Mouse (Mus musculus) C2C12 (cell line): ENCODE results near the gene Atxn1. TPM values are rescaled to one million over a fixed set of nuclear protein-coding genes. Genes with fewer than 3 reads are reported as not detected.

Experiments used
- H3K27me3 ChIP-seq: one replicate; pipeline ENCODE4 v1.6.1; 2011; ENCODE audit not compliant: control insufficient read depth, insufficient read depth, insufficient read length
- H3K36me3 ChIP-seq: one replicate; pipeline ENCODE4 v1.6.1; 2011; ENCODE audit not compliant: control insufficient read depth, insufficient read depth
- H3K4me3 ChIP-seq: one replicate; pipeline ENCODE4 v1.5.1; 2011; ENCODE audit warnings: mild to moderate bottlenecking, control low read depth; ENCODE audit not compliant: poor library complexity, insufficient read depth, severe bottlenecking
- H3K79me2 ChIP-seq: one replicate; pipeline ENCODE4 v1.6.1; 2011; ENCODE audit not compliant: control insufficient read depth, insufficient read depth
- H3K79me3 ChIP-seq: one replicate; pipeline ENCODE4 v1.6.1; 2011; ENCODE audit warnings: low read depth, control low read depth
- H3ac ChIP-seq: one replicate; pipeline ENCODE3; 2011; ENCODE audit warnings: low read depth; ENCODE audit not compliant: control insufficient read depth, insufficient read length
- CEBPB ChIP-seq: IDR thresholded peaks from one replicate; pipeline ENCODE4 v1.6.1; 2011; ENCODE audit warnings: low read depth, mild to moderate bottlenecking, control low read depth, moderate library complexity
- CTCF ChIP-seq: IDR thresholded peaks from one replicate; pipeline ENCODE4 v1.5.1; 2011; ENCODE audit not compliant: control insufficient read depth, insufficient read depth, insufficient read length
- FOSL1 ChIP-seq: IDR thresholded peaks from one replicate; pipeline ENCODE4 v1.8.0; 2011; ENCODE audit warnings: mild to moderate bottlenecking, low read length; ENCODE audit not compliant: poor library complexity, insufficient read depth, severe bottlenecking
- MAX ChIP-seq: IDR thresholded peaks from one replicate; pipeline ENCODE4 v1.6.1; 2011; ENCODE audit warnings: mild to moderate bottlenecking, control low read depth
- MYOD1 ChIP-seq: IDR thresholded peaks from one replicate; pipeline ENCODE4 v1.6.1; 2011; ENCODE audit warnings: low read depth; ENCODE audit not compliant: control insufficient read depth, insufficient read length
- MYOG ChIP-seq: IDR thresholded peaks from one replicate; pipeline ENCODE4 v1.6.1; 2011; ENCODE audit not compliant: control insufficient read depth, insufficient read length; ENCODE audit errors: extremely low read depth
- USF1 ChIP-seq: IDR thresholded peaks from one replicate; pipeline ENCODE4 v1.6.1; 2011; ENCODE audit warnings: low read depth, mild to moderate bottlenecking, control low read depth, moderate library complexity
- polyA plus RNA-seq: library from polyadenylated mRNA; unstranded; fragments of >200 nt; fragmentation: generic; extraction: Trizol; gene quantifications from one replicate; pipeline ENCODE4 v1.2.1, GENCODE M21; 2012; ENCODE audit warnings: missing spikeins

The Atxn1 gene
- polyA plus RNA-seq, 1 experiment: 3.0 TPM

- H3K27me3 ChIP-seq: no peaks in the 10 kb centered on the region
- no peaks in the 10 kb centered on the region for H3K36me3 ChIP-seq
- TF ChIP-seq MYOD1 (no peak), USF1 (no peak)
- H3K79me3 ChIP-seq: no peaks in the 10 kb centered on the region
- H3K79me2 ChIP-seq: peaks cover 12% of the 10 kb centered on the region
- H3K4me3 ChIP-seq: no peak overlapping the region
- H3ac ChIP-seq: no peak overlapping the region
These were observed 67.2 kb downstream of the Atxn1 start for GRCm38 (mm10) chr13:45897571-45897970.

GRCm38 (mm10) chr13:45894760-45895159 is 70.0 kb downstream of the Atxn1 start:
- Histone ChIP-seq H3K79me3 (no peaks in the 10 kb centered on the region), H3K4me3 (no peak overlapping the region), H3K79me2 (peaks cover 14% of the 10 kb centered on the region), H3K36me3 (no peaks in the 10 kb centered on the region), H3ac (no peak overlapping the region), H3K27me3 (no peaks in the 10 kb centered on the region)
- no peak for TF ChIP-seq MYOD1
- no peak for TF ChIP-seq FOSL1
- no peak for TF ChIP-seq MYOG
- no peak for TF ChIP-seq MAX
- no peak for TF ChIP-seq USF1
- no peak for TF ChIP-seq CTCF

GRCm38 (mm10) chr13:45894234-45894633 is 70.6 kb downstream of the Atxn1 start:
- Histone ChIP-seq H3K36me3 (no peaks in the 10 kb centered on the region), H3ac (no peak overlapping the region), H3K4me3 (no peak overlapping the region), H3K79me3 (no peaks in the 10 kb centered on the region), H3K79me2 (peaks cover 14% of the 10 kb centered on the region), H3K27me3 (no peaks in the 10 kb centered on the region)
- TF ChIP-seq MAX (no peak), FOSL1 (no peak), CTCF (no peak)

- H3K79me3 ChIP-seq: peaks cover 3% of the 10 kb centered on the region
- H3K27me3 ChIP-seq: no peaks in the 10 kb centered on the region
- H3ac ChIP-seq: no peak overlapping the region
- TF ChIP-seq MYOD1: no peak
- no peak for TF ChIP-seq CEBPB
- TF ChIP-seq CTCF: no peak
- no peak for TF ChIP-seq USF1
- TF ChIP-seq MYOG: no peak
- TF ChIP-seq FOSL1: no peak
- TF ChIP-seq MAX: no peak
- H3K4me3 ChIP-seq: no peak overlapping the region
- no peaks in the 10 kb centered on the region for H3K36me3 ChIP-seq
- peaks cover 20% of the 10 kb centered on the region for H3K79me2 ChIP-seq
These were observed 73.7 kb downstream of the Atxn1 start for GRCm38 (mm10) chr13:45891073-45891472.

- Histone ChIP-seq H3K36me3 (no peaks in the 10 kb centered on the region), H3ac (no peak overlapping the region)
These were observed 75.7 kb downstream of the Atxn1 start for GRCm38 (mm10) chr13:45888953-45889749.

GRCm38 (mm10) chr13:45884878-45885277 is 79.9 kb downstream of the Atxn1 start:
- Histone ChIP-seq H3K79me3 (peaks cover 3% of the 10 kb centered on the region), H3K27me3 (no peaks in the 10 kb centered on the region), H3K36me3 (no peaks in the 10 kb centered on the region), H3K4me3 (no peak overlapping the region), H3K79me2 (peaks cover 20% of the 10 kb centered on the region), H3ac (no peak overlapping the region)
- TF ChIP-seq CTCF: no peak
- no peak for TF ChIP-seq FOSL1
- no peak for TF ChIP-seq MYOG
- no peak for TF ChIP-seq USF1
- no peak for TF ChIP-seq MAX
- no peak for TF ChIP-seq CEBPB

More at GRCm38 (mm10) chr13:45888953-45889749, 75.7 kb downstream of the Atxn1 start:
- peaks cover 3% of the 10 kb centered on the region for H3K79me3 ChIP-seq
- no peak overlapping the region for H3K4me3 ChIP-seq
- H3K27me3 ChIP-seq: no peaks in the 10 kb centered on the region
- no peak for TF ChIP-seq MYOD1
- TF ChIP-seq USF1: no peak
- TF ChIP-seq CEBPB: no peak
- TF ChIP-seq CTCF: no peak
- TF ChIP-seq MYOG: no peak
- TF ChIP-seq FOSL1: no peak
- TF ChIP-seq MAX: no peak
- peaks cover 24% of the 10 kb centered on the region for H3K79me2 ChIP-seq
